Mouse (Mus musculus) olfactory bulb, adult 2 months (tissue): ENCODE measurements around the gene Zfp316.

Experiments
- CTCF ChIP-seq: fragments of 200-500 bp; IDR thresholded peaks from 2 replicates; pipeline ENCODE4 v1.5.1; 2012; ENCODE audit warnings: low read depth, mild to moderate bottlenecking, low read length, moderate library complexity; ENCODE audit not compliant: insufficient read depth
- POLR2A ChIP-seq: fragments of 200-500 bp; IDR thresholded peaks from 2 replicates; pipeline ENCODE4 v1.6.1; 2012; ENCODE audit warnings: mild to moderate bottlenecking, low read depth, low read length, moderate library complexity; ENCODE audit not compliant: insufficient read depth

- TF ChIP-seq POLR2A, result no peak
- TF ChIP-seq CTCF, result no peak
Measured at GRCm38 (mm10) chr5:143294862-143295261, 25.0 kb upstream of the Zfp316 start.
